Mouse (Mus musculus) spleen, adult 2 months (tissue): ENCODE data around the gene Olfr862. TPM values are rescaled to one million over a fixed set of nuclear protein-coding genes. Genes with fewer than 3 reads are reported as not detected.

ENCODE experiments used
- DNase-seq, 2 experiments: peaks; one replicate each; pipeline versions ENCODE4 v3.0.0 to v3.0.0-alpha.2; 2012 to 2021; ENCODE audit warnings: low spot score in 2 of 2, low read depth in 1 of 2
- H3K27ac ChIP-seq: fragments of 200-500 bp; 2 replicates; pipeline ENCODE4 v1.5.1; 2012; ENCODE audit warnings: low read length, inconsistent platforms; ENCODE audit not compliant: insufficient read depth
- H3K27me3 ChIP-seq: fragments of 200-500 bp; 2 replicates; pipeline ENCODE4 v1.6.1; 2012; ENCODE audit warnings: mild to moderate bottlenecking, moderate library complexity, low read length, inconsistent platforms; ENCODE audit not compliant: control insufficient read depth, insufficient read depth
- H3K36me3 ChIP-seq: fragments of 200-500 bp; 2 replicates; pipeline ENCODE4 v1.6.1; 2012; ENCODE audit warnings: mild to moderate bottlenecking, low read length, inconsistent platforms; ENCODE audit not compliant: control insufficient read depth, insufficient read depth
- H3K4me1 ChIP-seq: fragments of 200-500 bp; 2 replicates; pipeline ENCODE4 v1.6.1; 2011; ENCODE audit warnings: inconsistent platforms; ENCODE audit not compliant: control insufficient read depth, insufficient read depth, insufficient read length
- H3K4me3 ChIP-seq: fragments of 200-500 bp; 2 replicates; pipeline ENCODE4 v1.5.1; 2011; ENCODE audit warnings: mild to moderate bottlenecking, inconsistent platforms; ENCODE audit not compliant: insufficient read depth, insufficient read length; ENCODE audit errors: extremely low read depth
- CTCF ChIP-seq: fragments of 200-500 bp; IDR thresholded peaks from 2 replicates; pipeline ENCODE4 v1.5.1; 2011; ENCODE audit warnings: mild to moderate bottlenecking, inconsistent platforms; ENCODE audit not compliant: insufficient read depth, insufficient read length, insufficient replicate concordance; ENCODE audit errors: extremely low read depth
- POLR2A ChIP-seq: fragments of 200-500 bp; IDR thresholded peaks from 2 replicates; pipeline ENCODE4 v1.6.1; 2011; ENCODE audit warnings: low read depth, low read length, inconsistent platforms
- WGBS: fragments of 180-500 bp; shearing (Covaris S2); methylation state at CpG from one replicate; pipeline ENCODE4 v1.1.7; 2018; 5-methylcytosine and 5-hydroxymethylcytosine counted together
- polyA plus RNA-seq: library from polyadenylated mRNA; depleted of rRNA; stranded (reverse); fragments of >200 nt; gene quantifications from 2 replicates; pipeline ENCODE4 v1.2.3, GENCODE M21; 2012; rRNA removed

The Olfr862 gene
- polyA plus RNA-seq: not detected in 2 replicates

- no peaks in the 10 kb centered on the region for H3K36me3 ChIP-seq
- TF ChIP-seq CTCF (no peak), POLR2A (no peak)
- H3K27ac ChIP-seq: no peak within 1 kb of the TSS
- H3K4me1 ChIP-seq: no peaks in the 10 kb centered on the region
- no peaks in the 10 kb centered on the region for H3K27me3 ChIP-seq
- no peak within 1 kb of the TSS for H3K4me3 ChIP-seq
- DNase-seq: no peak
Observed at GRCm38 (mm10) chr9:19887904-19888303, at the start of gene Olfr862. Gene Olfr862, minus strand, starts transcription at chr9:19888004.

GRCm38 (mm10) chr9:19916565-19916964 is 28.8 kb upstream of the Olfr862 start, which contains the start of gene Olfr77:
Gene Olfr77, plus strand, starts transcription at chr9:19916865.
- DNase-seq: no peak
- Histone ChIP-seq H3K4me3 (no peak within 1 kb of the TSS), H3K27me3 (no peaks in the 10 kb centered on the region), H3K36me3 (no peaks in the 10 kb centered on the region), H3K27ac (no peak within 1 kb of the TSS), H3K4me1 (no peaks in the 10 kb centered on the region)
- TF ChIP-seq POLR2A: no peak
- no peak for TF ChIP-seq CTCF
- 89% methylated on average over 2 of the region's 2 CpGs for WGBS

GRCm38 (mm10) chr9:19911170-19911569 is 23.4 kb upstream of the Olfr862 start:
- H3K27me3 ChIP-seq: no peaks in the 10 kb centered on the region
- 51% methylated on average over 4 of the region's 4 CpGs for WGBS
- no peak for DNase-seq
- H3K36me3 ChIP-seq: no peaks in the 10 kb centered on the region
- TF ChIP-seq POLR2A (no peak), CTCF (no peak)
- no peak overlapping the region for H3K27ac ChIP-seq
- no peaks in the 10 kb centered on the region for H3K4me1 ChIP-seq
- H3K4me3 ChIP-seq: no peak overlapping the region

GRCm38 (mm10) chr9:19849647-19850046 is 38.2 kb downstream of the Olfr862 start, which contains the start of gene Olfr860:
Gene Olfr860, minus strand, starts transcription at chr9:19849747.
- TF ChIP-seq CTCF (no peak), POLR2A (no peak)
- H3K27ac ChIP-seq: no peak within 1 kb of the TSS
- H3K36me3 ChIP-seq: no peaks in the 10 kb centered on the region
- 80% methylated on average over 1 of the region's 1 CpGs for WGBS
- H3K4me3 ChIP-seq: no peak within 1 kb of the TSS
- H3K4me1 ChIP-seq: no peaks in the 10 kb centered on the region
- no peak for DNase-seq
- H3K27me3 ChIP-seq: no peaks in the 10 kb centered on the region

Other genes with a start within 250 kb of the Olfr862 start
- gene Olfr857, start 178.6 kb downstream of the Olfr862 start, polyA plus RNA-seq: not detected in 2 replicates
- gene Olfr58, start 107.7 kb downstream of the Olfr862 start, polyA plus RNA-seq: not detected in 2 replicates
- gene Olfr859, start 83.1 kb downstream of the Olfr862 start, polyA plus RNA-seq: not detected in 2 replicates
- gene Olfr860, start 38.3 kb downstream of the Olfr862 start, polyA plus RNA-seq: not detected in 2 replicates
- gene Olfr77, start 28.9 kb upstream of the Olfr862 start, polyA plus RNA-seq: not detected in 2 replicates
- gene Olfr866, start 140.0 kb upstream of the Olfr862 start, polyA plus RNA-seq: not detected in 2 replicates
- gene Olfr867, start 169.6 kb upstream of the Olfr862 start, polyA plus RNA-seq: not detected in 2 replicates
- gene Olfr868, start 210.6 kb upstream of the Olfr862 start, polyA plus RNA-seq: not detected in 2 replicates
- gene Olfr869, start 241.0 kb upstream of the Olfr862 start, polyA plus RNA-seq: not detected in 2 replicates